Mouse (Mus musculus) liver, postnatal 0 days (tissue): ENCODE measurements at regions not wholly inside any gene's neighbourhood (a gene's known extent, or its start where the extent isn't known, plus 50 kb on each side); places are given as distances from the start of the nearest gene placed in this dataset.

Experiments used
- ATAC-seq: fragments of 200-750 bp; cut with Nextera tagmentation; 2 replicates; pipeline ENCODE4 v1.8.0; 2017; ENCODE audit warnings: mild to moderate bottlenecking, moderate library complexity
- DNase-seq: peaks from one replicate; pipeline ENCODE4 v3.0.0-alpha.2; 2016
- H3K27ac ChIP-seq: fragments of 300-500 bp; sonication (generic); 2 replicates; pipeline ENCODE4 v1.5.1; 2014; ENCODE audit warnings: antibody characterized with exemption, moderate library complexity, mild to moderate bottlenecking, low read depth
- H3K27me3 ChIP-seq: fragments of 300-500 bp; sonication (generic); 2 replicates; pipeline ENCODE4 v1.6.1; 2014; ENCODE audit warnings: low read length, control low read depth, mixed read lengths; ENCODE audit not compliant: insufficient read depth
- H3K36me3 ChIP-seq: fragments of 300-500 bp; sonication (generic); replicated peaks from 2 replicates; pipeline ENCODE4 v1.6.1; 2014; ENCODE audit warnings: mild to moderate bottlenecking, control low read depth, low read length, moderate library complexity, mixed read lengths; ENCODE audit not compliant: insufficient read depth
- H3K4me1 ChIP-seq: fragments of 300-500 bp; sonication (generic); 2 replicates; pipeline ENCODE4 v1.6.1; 2014; ENCODE audit warnings: antibody characterized with exemption, mild to moderate bottlenecking, control low read depth; ENCODE audit not compliant: insufficient read depth
- H3K4me2 ChIP-seq: fragments of 300-500 bp; sonication (generic); 2 replicates; pipeline ENCODE4 v1.6.1; 2014; ENCODE audit warnings: low read depth, mild to moderate bottlenecking, low read length, moderate library complexity, mixed read lengths
- H3K4me3 ChIP-seq: fragments of 300-500 bp; sonication (generic); 2 replicates; pipeline ENCODE4 v1.5.1; 2014; ENCODE audit warnings: low read depth, low read length
- H3K9ac ChIP-seq: fragments of 300-500 bp; sonication (generic); replicated peaks from 2 replicates; pipeline ENCODE4 v1.6.1; 2014; ENCODE audit warnings: mild to moderate bottlenecking, moderate library complexity
- H3K9me3 ChIP-seq: fragments of 300-500 bp; sonication (generic); 2 replicates; pipeline ENCODE4 v1.6.1; 2016; ENCODE audit warnings: mild to moderate bottlenecking, control low read depth, low read length, mixed read lengths
- CTCF ChIP-seq: sonication (generic); IDR thresholded peaks from 2 replicates; pipeline ENCODE4 v1.5.1; 2016; ENCODE audit warnings: antibody characterized with exemption, low read depth
- EP300 ChIP-seq: IDR thresholded peaks from 2 replicates; pipeline ENCODE4 v1.6.1; 2016; ENCODE audit warnings: antibody characterized with exemption, low read depth, mild to moderate bottlenecking
- WGBS: fragments of 180-500 bp; shearing (Covaris S2); extraction: QIAGEN DNeasy Blood & Tissue Kit; methylation state at CpG from one replicate; pipeline ENCODE4 v1.1.7; 2014; ENCODE audit not compliant: insufficient replicate concordance; 5-methylcytosine and 5-hydroxymethylcytosine counted together

DNA sequence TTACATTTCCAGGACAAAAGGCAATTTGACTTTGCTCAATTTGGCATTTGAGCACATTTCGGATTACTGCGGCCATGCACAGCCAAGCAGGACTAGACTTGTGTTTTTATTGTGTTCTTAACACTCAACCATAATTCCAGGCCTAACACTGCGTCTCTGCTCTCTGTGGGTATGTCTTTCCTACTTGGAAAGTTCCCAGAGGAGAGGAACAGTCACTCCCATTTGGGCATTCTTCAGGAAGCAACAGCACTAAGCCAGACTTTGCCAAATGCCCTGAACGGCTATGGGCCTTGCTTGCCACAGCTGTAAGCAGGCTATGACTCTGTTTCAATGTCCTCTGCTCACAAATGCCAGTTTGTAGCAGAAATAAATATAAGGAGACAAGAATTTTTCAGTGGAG lies 56.5 kb upstream of the Pdk3 start:
- ATAC-seq: no peak
- Histone ChIP-seq H3K36me3 (no peaks in the 10 kb centered on the region), H3K4me1 (no peaks in the 10 kb centered on the region), H3K4me3 (no peak overlapping the region), H3K27me3 (peaks cover 3% of the 10 kb centered on the region; the same call in 1 of the 2 replicates), H3K9ac (no peak overlapping the region), H3K4me2 (no peak overlapping the region), H3K9me3 (no peaks in the 10 kb centered on the region), H3K27ac (no peak overlapping the region)
- no peak for DNase-seq
- TF ChIP-seq CTCF (no peak), EP300 (no peak)
- WGBS: 84% methylated on average over 4 of the region's 4 CpGs

DNA sequence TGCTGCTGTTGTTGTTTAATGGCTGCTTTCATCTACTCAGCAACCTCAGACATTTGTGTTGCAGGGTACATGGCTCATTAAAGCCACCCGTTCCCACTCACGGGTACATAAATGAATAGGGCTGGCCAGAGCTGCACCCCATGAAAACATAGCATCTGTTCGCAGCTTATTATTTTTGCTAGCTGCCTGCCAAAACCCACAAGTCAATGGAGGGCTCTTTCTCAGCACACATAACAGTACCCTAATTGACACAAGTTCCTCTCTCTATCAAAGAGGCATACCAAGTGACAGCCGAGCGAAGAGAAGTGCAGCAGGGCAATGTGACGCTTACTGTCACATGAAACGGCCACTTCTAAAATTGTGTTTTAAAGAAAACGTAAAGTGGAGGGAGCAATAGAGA lies 57.0 kb upstream of the Pdk3 start:
- 85% methylated on average over 8 of the region's 8 CpGs for WGBS
- H3K4me3 ChIP-seq: peak overlapping the region; percentile 26; the same call in 1 of the 2 replicates

DNA sequence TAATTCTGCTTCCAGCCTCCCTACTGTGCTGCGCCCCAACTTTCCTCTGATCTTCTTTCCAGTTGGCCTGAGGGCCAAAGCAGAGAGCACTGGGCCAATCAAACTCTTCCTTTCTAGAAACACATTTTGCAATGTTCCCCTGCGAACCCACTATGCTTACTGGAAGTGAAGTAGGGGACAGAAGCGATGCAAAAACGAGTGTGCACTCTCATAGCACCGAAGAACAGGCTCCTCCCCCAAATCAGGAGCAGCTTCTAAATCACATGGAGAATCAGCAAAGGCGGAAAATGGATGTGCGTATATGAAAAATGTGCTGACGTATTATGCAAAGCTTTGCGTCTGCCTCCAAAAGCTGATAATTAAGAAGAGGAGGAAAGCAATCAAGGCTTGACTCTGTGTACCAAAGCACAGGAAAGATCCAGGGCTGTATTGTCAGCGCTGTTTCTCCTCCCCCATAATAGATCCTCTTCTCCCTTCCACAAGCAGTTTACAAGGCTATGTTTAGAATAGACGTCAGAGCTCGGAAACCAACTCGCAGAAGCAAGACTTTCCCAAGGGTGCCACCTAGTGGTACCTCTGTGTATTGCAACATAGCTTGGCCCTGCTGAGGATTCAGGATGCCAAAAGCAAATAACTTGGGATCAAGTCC lies 57.5 kb upstream of the Pdk3 start:
- peak overlapping the region; percentile 26 for H3K4me3 ChIP-seq
- H3K4me2 ChIP-seq: peak overlapping the region; percentile 61
- no peaks in the 10 kb centered on the region for H3K9me3 ChIP-seq
- no peaks in the 10 kb centered on the region for H3K36me3 ChIP-seq
- whole genome bisulfite sequencing: 35% methylated on average over 13 of the region's 13 CpGs
- H3K27ac ChIP-seq: peak overlapping the region; percentile 5; the same call in 1 of the 2 replicates
- H3K9ac ChIP-seq: no peak overlapping the region
- ATAC-seq: peak; percentile 60
- H3K4me1 ChIP-seq: no peaks in the 10 kb centered on the region
- TF ChIP-seq EP300 (no peak), CTCF (peak; percentile 92)
- H3K27me3 ChIP-seq: peaks cover 3% of the 10 kb centered on the region; the same call in 1 of the 2 replicates
- peak; percentile 75 for DNase-seq

More for the DNA sequence above, 57.0 kb upstream of the Pdk3 start:
- TF ChIP-seq EP300 (no peak), CTCF (no peak)
- no peak for ATAC-seq
- Histone ChIP-seq H3K9ac (no peak overlapping the region), H3K4me1 (no peaks in the 10 kb centered on the region), H3K27me3 (peaks cover 3% of the 10 kb centered on the region; the same call in 1 of the 2 replicates), H3K36me3 (no peaks in the 10 kb centered on the region), H3K27ac (no peak overlapping the region; the same call in 1 of the 2 replicates), H3K4me2 (peak overlapping the region; percentile 61), H3K9me3 (no peaks in the 10 kb centered on the region)
- no peak for DNase-seq

DNA sequence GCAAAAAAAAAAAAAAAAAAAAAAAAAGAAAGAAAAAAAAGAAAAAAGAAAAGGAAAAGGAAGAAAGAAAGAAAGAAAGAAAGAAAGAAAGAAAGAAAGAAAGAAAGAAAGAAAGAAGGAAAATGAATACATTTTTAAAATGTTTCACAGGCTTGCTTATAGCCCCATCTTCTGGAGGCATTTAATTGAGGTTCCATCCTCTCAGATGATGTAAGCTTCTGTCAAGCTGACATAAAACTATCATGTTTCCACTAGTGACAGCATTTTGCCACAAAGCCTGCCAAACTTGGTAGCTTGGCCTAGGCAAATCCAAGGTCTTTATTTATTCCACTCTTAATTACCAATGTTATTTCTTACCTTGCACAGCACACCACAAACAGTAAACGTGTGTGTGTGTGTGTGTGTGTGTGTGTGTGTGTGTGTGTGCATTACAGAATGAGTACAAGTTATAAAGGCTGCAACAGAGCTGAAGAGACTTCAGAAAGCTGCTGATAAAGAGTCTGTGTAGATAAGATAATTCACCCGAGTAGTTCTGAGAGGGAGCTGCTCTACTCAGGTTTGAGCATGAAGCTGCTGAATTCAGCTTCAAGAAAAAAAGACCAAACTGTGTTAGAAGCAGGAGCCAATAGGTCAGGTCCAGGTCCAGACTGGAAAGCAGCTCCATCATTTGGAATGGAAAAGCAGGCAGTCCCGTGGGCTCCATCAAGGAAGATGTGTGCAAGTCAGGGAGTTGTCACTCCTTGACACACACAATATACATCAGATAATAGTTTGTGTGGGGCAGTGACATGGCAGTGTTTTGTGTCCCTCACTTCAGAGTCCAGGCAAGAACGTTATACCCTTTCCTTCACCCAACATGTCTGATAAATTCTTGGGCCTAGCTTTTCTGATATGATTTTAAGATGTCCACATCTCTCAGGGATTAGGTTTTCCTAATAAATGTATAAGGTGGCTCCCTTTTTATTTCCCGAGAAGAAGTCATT lies 65.1 kb upstream of the Pdk3 start:
- no peaks in the 10 kb centered on the region for H3K4me1 ChIP-seq
- no peaks in the 10 kb centered on the region for H3K27me3 ChIP-seq
- no peaks in the 10 kb centered on the region for H3K36me3 ChIP-seq
- peak; percentile 62 for ATAC-seq
- no peak overlapping the region for H3K27ac ChIP-seq
- H3K9ac ChIP-seq: no peak overlapping the region
- H3K4me2 ChIP-seq: no peak overlapping the region
- TF ChIP-seq EP300: peak; percentile 69
- TF ChIP-seq CTCF: no peak
- 57% methylated on average over 5 of the region's 5 CpGs for WGBS
- DNase-seq: no peak
- no peak overlapping the region for H3K4me3 ChIP-seq
- no peaks in the 10 kb centered on the region for H3K9me3 ChIP-seq

DNA sequence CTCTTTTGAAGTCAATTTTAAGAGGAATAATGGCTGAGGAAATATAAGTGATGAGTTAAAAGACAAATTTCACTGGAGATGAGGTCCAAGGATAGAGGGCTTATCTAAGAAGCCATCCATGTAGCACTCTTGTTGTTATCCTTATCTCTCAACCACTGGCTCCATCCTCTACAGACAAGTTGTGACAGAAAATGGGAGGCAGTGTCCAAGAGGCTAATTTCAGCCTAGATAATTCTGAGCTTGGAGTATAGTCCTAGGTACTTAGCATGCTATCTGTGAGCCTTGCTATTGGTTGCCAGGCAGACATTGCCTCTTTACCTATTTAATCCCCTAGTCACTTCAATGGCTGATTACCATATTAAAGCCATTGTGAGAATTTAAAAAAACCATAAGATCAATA lies 65.2 kb upstream of the AU015836 start:
- Histone ChIP-seq H3K4me1 (no peaks in the 10 kb centered on the region), H3K27me3 (no peaks in the 10 kb centered on the region), H3K27ac (no peak overlapping the region), H3K9ac (no peak overlapping the region), H3K4me3 (no peak overlapping the region), H3K9me3 (no peaks in the 10 kb centered on the region), H3K36me3 (no peaks in the 10 kb centered on the region), H3K4me2 (no peak overlapping the region)
- TF ChIP-seq CTCF (no peak), EP300 (no peak)
- no peak for DNase-seq
- ATAC-seq: no peak

DNA sequence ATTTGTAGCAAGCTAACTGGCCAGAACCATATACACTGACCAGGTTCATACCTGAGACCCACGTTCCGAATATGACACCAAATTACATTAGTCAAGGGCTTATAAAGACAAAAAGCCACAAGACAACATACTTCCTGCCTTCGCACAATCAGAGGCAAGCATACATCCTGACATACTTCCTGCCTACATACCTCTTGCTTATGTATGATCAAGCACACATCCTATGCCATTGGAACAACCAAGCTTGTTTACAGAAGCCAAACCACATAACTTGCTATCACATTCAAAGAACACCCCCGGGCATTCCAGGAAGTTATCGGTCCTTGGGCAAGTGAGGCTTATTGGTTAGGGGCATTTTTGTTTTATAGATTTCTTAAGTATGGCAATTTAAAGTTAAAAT lies 62.9 kb upstream of the AU015836 start:
- ATAC-seq: no peak
- no peaks in the 10 kb centered on the region for H3K27me3 ChIP-seq
- TF ChIP-seq EP300: no peak
- TF ChIP-seq CTCF: no peak
- no peaks in the 10 kb centered on the region for H3K36me3 ChIP-seq
- H3K4me2 ChIP-seq: no peak overlapping the region
- H3K9me3 ChIP-seq: no peaks in the 10 kb centered on the region
- no peak overlapping the region for H3K9ac ChIP-seq
- H3K27ac ChIP-seq: no peak overlapping the region
- WGBS: 37% methylated on average over 5 of the region's 5 CpGs
- H3K4me1 ChIP-seq: no peaks in the 10 kb centered on the region
- no peak for DNase-seq
- no peak overlapping the region for H3K4me3 ChIP-seq
